Mouse (Mus musculus) cortical plate, adult 2 months (tissue): ENCODE data around the gene Rnf182.

ENCODE experiments used
- CTCF ChIP-seq: fragments of 200-500 bp; IDR thresholded peaks from 2 replicates; pipeline ENCODE4 v1.5.1; 2011; ENCODE audit warnings: mild to moderate bottlenecking, control low read depth, low read length; ENCODE audit not compliant: insufficient read depth; ENCODE audit errors: extremely low read depth
- POLR2A ChIP-seq: fragments of 200-500 bp; IDR thresholded peaks from 2 replicates; pipeline ENCODE4 v1.6.1; 2011; ENCODE audit warnings: mild to moderate bottlenecking, low read length, control low read depth; ENCODE audit not compliant: insufficient read depth; ENCODE audit errors: extremely low read depth

DNA sequence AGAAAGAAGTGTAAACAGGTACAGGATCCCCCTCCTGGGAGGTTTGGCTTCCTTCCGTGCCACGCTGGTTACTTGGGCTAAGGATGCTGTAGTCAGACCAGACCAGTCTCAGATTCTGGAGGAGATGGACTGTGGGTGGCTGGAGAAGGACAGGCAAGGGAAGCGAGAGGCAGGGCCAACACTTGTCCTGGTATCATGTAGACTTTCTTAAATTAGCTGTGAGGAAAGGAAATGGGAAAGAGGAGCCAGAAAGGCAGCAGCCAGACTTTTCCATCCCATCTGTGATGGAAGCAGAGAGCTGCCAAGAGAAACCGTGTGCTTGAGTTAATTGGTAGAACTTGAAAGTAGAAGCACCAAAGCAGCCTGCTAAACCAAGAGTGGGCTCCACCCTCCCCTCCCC, 90.9 kb downstream of the Rnf182 start:
- TF ChIP-seq POLR2A (no peak), CTCF (no peak)
